Mouse (Mus musculus) hindbrain, embryonic 15.5 days (tissue): ENCODE measurements at regions not wholly inside any gene's neighbourhood (a gene's known extent, or its start where the extent isn't known, plus 50 kb on each side); places are given as distances from the start of the nearest gene placed in this dataset.

Source experiments
- ATAC-seq: fragments of 200-750 bp; cut with Nextera tagmentation; 2 replicates; pipeline ENCODE4 v1.8.0; 2017; ENCODE audit warnings: low read depth, moderate number of reproducible peaks, moderate TSS enrichment; ENCODE audit not compliant: low FRiP score
- H3K27ac ChIP-seq: fragments of 300-500 bp; sonication (generic); replicated peaks from 2 replicates; pipeline ENCODE4 v1.5.1; 2015; ENCODE audit warnings: mild to moderate bottlenecking, inconsistent platforms
- H3K27me3 ChIP-seq: fragments of 300-500 bp; sonication (generic); 2 replicates; pipeline ENCODE4 v1.6.1; 2015; ENCODE audit warnings: control low read depth, inconsistent platforms
- H3K36me3 ChIP-seq: fragments of 300-500 bp; sonication (generic); 2 replicates; pipeline ENCODE4 v1.6.1; 2015; ENCODE audit warnings: control low read depth, inconsistent platforms
- H3K4me1 ChIP-seq: fragments of 300-500 bp; sonication (generic); replicated peaks from 2 replicates; pipeline ENCODE4 v1.6.1; 2015; ENCODE audit warnings: control low read depth, inconsistent platforms
- H3K4me2 ChIP-seq: fragments of 300-500 bp; sonication (generic); 2 replicates; pipeline ENCODE4 v1.6.1; 2015; ENCODE audit warnings: moderate library complexity, mild to moderate bottlenecking, inconsistent platforms
- H3K4me3 ChIP-seq: fragments of 300-500 bp; sonication (generic); 2 replicates; pipeline ENCODE4 v1.5.1; 2015; ENCODE audit warnings: mild to moderate bottlenecking, inconsistent platforms
- H3K9ac ChIP-seq: fragments of 300-500 bp; sonication (generic); 2 replicates; pipeline ENCODE4 v1.6.1; 2015; ENCODE audit warnings: inconsistent platforms
- H3K9me3 ChIP-seq: fragments of 300-500 bp; sonication (generic); 2 replicates; pipeline ENCODE4 v1.6.1; 2016; ENCODE audit warnings: control low read depth, inconsistent platforms
- WGBS: fragments of 180-500 bp; shearing (Covaris S2); methylation state at CpG from one replicate; pipeline ENCODE4 v1.1.7; 2015; 5-methylcytosine and 5-hydroxymethylcytosine counted together

DNA sequence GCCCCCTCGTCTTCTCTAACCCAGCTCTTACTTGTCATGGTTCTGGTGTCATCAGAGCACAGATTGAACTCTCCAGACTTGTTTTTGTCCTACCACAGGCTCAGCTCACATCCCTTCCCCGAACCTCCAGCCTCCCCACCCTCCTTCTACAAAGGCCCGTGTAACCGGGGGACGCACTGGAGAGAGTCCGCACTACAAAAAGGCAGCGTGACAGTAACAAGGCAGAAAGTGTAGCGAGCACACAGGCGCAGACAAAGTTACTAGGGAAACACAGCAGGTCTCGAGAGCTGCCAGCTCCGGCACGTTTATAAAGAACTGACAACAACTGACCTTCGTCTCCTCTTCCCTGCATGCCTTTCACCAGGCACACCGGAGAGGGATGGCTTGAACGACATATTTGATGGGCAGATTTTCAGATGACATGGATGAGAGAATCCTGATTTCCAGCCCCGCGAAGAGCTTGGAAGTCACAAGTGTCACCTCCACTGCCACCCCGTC is 260.2 kb upstream of the Zfp64 start:
- ATAC-seq, result no peak

DNA sequence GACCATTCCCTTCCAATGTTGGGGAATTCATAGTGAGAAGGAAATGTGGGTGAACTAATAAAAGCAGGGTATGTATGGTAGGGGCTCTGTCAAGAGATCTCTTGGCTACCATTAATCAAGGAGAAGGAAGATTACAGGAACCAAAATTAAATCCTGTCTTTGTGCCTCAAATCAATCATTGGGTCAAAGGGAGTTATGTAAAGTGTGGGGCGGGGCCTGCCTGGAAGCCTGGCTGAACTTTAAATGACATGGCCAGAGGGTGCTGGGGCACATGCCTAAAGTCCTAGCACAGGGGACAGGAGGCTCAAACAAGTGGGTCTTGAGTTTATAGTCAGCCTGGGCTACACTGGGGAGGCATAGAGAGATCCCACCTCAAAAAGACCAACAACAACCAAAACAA is 259.0 kb upstream of the Zfp64 start:
- no peak for ATAC-seq
- no peak overlapping the region for H3K9ac ChIP-seq
- no peaks in the 10 kb centered on the region for H3K27me3 ChIP-seq
- no peak overlapping the region for H3K27ac ChIP-seq
- WGBS, result 87% methylated on average over 1 of the region's 1 CpGs
- H3K4me3 ChIP-seq, result no peak overlapping the region
- H3K4me1 ChIP-seq, result peaks cover 6% of the 10 kb centered on the region; the same call in 1 of the 2 replicates
- H3K9me3 ChIP-seq, result no peaks in the 10 kb centered on the region
- H3K36me3 ChIP-seq, result no peaks in the 10 kb centered on the region
- H3K4me2 ChIP-seq, result no peak overlapping the region

More for the DNA sequence above, 260.2 kb upstream of the Zfp64 start:
- H3K9me3 ChIP-seq, result no peaks in the 10 kb centered on the region
- WGBS, result 35% methylated on average over 18 of the region's 18 CpGs
- no peaks in the 10 kb centered on the region for H3K27me3 ChIP-seq
- H3K4me3 ChIP-seq, result no peak overlapping the region
- no peak overlapping the region for H3K9ac ChIP-seq
- H3K4me2 ChIP-seq, result 0 out of 2 replicates have a peak overlapping the region, but pooled peaks have one; percentile 16
- no peak overlapping the region for H3K27ac ChIP-seq
- H3K4me1 ChIP-seq, result peaks cover 6% of the 10 kb centered on the region; the same call in 1 of the 2 replicates
- H3K36me3 ChIP-seq, result no peaks in the 10 kb centered on the region

DNA sequence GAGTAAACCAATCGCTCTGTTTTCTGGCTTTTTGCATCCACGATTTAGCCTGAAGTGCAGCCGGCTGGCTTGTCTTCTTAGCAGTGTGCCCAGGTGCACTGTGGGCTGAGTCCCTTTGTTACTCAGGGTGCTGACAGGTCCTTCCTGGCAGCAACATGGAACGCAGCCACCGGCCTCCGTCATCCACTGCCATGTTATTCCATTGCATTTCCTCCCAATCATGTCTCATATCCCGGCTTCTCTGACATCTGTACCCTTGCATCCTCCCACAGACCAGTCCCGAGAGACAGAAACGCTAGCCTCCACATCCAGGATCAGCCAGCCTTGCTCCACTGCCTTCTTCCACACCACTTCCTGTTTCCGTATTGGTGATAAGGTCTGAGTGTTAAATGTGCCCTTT is 257.9 kb upstream of the Zfp64 start:
- Histone ChIP-seq H3K4me1 (peaks cover 6% of the 10 kb centered on the region; the same call in 1 of the 2 replicates), H3K36me3 (no peaks in the 10 kb centered on the region), H3K9me3 (no peaks in the 10 kb centered on the region), H3K27ac (no peak overlapping the region), H3K4me3 (no peak overlapping the region), H3K9ac (no peak overlapping the region), H3K27me3 (no peaks in the 10 kb centered on the region), H3K4me2 (no peak overlapping the region)
- WGBS, result 54% methylated on average over 10 of the region's 10 CpGs
- no peak for ATAC-seq

GRCm38 (mm10) chr2:169212676-169213257 is 257.4 kb upstream of the Zfp64 start:
- Histone ChIP-seq H3K36me3 (no peaks in the 10 kb centered on the region), H3K27ac (no peak overlapping the region), H3K4me3 (no peak overlapping the region), H3K27me3 (no peaks in the 10 kb centered on the region), H3K4me1 (peaks cover 6% of the 10 kb centered on the region; the same call in 1 of the 2 replicates), H3K9me3 (no peaks in the 10 kb centered on the region), H3K9ac (no peak overlapping the region), H3K4me2 (no peak overlapping the region)
- ATAC-seq, result no peak
- 43% methylated on average over 3 of the region's 3 CpGs for WGBS

- Histone ChIP-seq H3K9me3 (no peaks in the 10 kb centered on the region), H3K27ac (peak overlapping the region; percentile 4; the same call in 1 of the 2 replicates), H3K9ac (no peak overlapping the region), H3K27me3 (no peaks in the 10 kb centered on the region), H3K4me3 (no peak overlapping the region), H3K36me3 (no peaks in the 10 kb centered on the region), H3K4me2 (peak overlapping the region; percentile 25), H3K4me1 (peaks cover 8% of the 10 kb centered on the region)
- WGBS, result 43% methylated on average over 19 of the region's 19 CpGs
- peak; percentile 51; the same call in 1 of the 2 replicates for ATAC-seq
Observed at GRCm38 (mm10) chr2:169204254-169204752, 248.9 kb upstream of the Zfp64 start.

DNA sequence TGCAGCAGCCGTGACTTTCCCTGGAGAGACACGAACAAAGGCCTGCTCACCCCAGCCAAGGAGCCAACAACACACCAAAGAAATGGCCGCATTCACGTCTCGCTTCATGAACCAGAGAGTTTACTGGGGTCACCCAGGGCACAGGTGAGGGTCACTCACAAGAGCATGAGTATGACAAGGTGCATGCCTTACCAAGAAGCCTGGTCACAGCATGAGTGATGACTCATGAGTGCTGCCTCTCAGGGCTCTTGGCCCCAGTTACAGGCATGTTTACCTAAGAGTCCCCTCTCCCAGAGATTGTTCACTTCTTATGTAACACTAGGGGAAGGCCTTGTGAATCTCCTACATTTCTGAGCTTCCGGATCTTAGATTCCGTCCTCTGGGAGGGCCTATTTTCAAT is 236.6 kb upstream of the Zfp64 start:
- Histone ChIP-seq H3K27ac (no peak overlapping the region), H3K4me2 (no peak overlapping the region), H3K9me3 (no peaks in the 10 kb centered on the region), H3K9ac (no peak overlapping the region), H3K4me1 (peaks cover 4% of the 10 kb centered on the region; the same call in 1 of the 2 replicates), H3K36me3 (no peaks in the 10 kb centered on the region), H3K27me3 (no peaks in the 10 kb centered on the region), H3K4me3 (no peak overlapping the region)
- no peak for ATAC-seq
- WGBS, result 78% methylated on average over 7 of the region's 7 CpGs

DNA sequence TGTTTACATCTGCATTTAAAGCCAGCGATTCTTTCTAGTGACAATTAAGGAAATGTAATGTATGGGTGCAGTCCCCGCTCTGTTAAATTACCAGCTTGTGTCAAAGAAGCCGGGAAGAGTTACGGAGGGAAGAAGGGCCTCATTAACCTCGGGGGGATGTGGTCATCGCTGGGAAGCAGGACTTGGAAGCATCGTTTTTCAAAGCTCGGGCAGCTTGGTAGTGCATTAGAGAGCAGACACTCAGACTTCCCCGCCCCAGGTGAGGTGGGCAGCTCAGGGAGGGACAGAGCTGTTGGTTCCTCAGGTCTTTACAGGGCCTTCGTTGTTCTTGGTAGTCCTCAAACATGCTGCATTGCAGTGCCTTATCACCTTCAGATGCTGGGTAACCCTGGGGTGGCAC is 236.1 kb upstream of the Zfp64 start:
- no peaks in the 10 kb centered on the region for H3K36me3 ChIP-seq
- H3K27me3 ChIP-seq, result no peaks in the 10 kb centered on the region
- H3K9me3 ChIP-seq, result no peaks in the 10 kb centered on the region
- peaks cover 4% of the 10 kb centered on the region; the same call in 1 of the 2 replicates for H3K4me1 ChIP-seq
- H3K9ac ChIP-seq, result no peak overlapping the region
- ATAC-seq, result no peak
- H3K27ac ChIP-seq, result no peak overlapping the region
- WGBS, result 57% methylated on average over 10 of the region's 10 CpGs
- H3K4me3 ChIP-seq, result no peak overlapping the region
- no peak overlapping the region for H3K4me2 ChIP-seq

GRCm38 (mm10) chr2:169177565-169177964 is 222.2 kb upstream of the Zfp64 start:
- Histone ChIP-seq H3K4me1 (no peaks in the 10 kb centered on the region), H3K27me3 (no peaks in the 10 kb centered on the region), H3K4me3 (no peak overlapping the region), H3K4me2 (no peak overlapping the region), H3K36me3 (no peaks in the 10 kb centered on the region), H3K9ac (no peak overlapping the region), H3K9me3 (no peaks in the 10 kb centered on the region), H3K27ac (no peak overlapping the region)
- WGBS, result 89% methylated on average over 3 of the region's 3 CpGs
- no peak for ATAC-seq

- no peak overlapping the region for H3K9ac ChIP-seq
- WGBS, result 77% methylated on average over 5 of the region's 5 CpGs
- H3K4me2 ChIP-seq, result no peak overlapping the region
- H3K27me3 ChIP-seq, result no peaks in the 10 kb centered on the region
- H3K4me3 ChIP-seq, result no peak overlapping the region
- ATAC-seq, result no peak
- no peak overlapping the region for H3K27ac ChIP-seq
- H3K36me3 ChIP-seq, result no peaks in the 10 kb centered on the region
- no peaks in the 10 kb centered on the region; the same call in 1 of the 2 replicates for H3K9me3 ChIP-seq
- H3K4me1 ChIP-seq, result no peaks in the 10 kb centered on the region
Observed at GRCm38 (mm10) chr2:169168795-169169194, 213.4 kb upstream of the Zfp64 start.

DNA sequence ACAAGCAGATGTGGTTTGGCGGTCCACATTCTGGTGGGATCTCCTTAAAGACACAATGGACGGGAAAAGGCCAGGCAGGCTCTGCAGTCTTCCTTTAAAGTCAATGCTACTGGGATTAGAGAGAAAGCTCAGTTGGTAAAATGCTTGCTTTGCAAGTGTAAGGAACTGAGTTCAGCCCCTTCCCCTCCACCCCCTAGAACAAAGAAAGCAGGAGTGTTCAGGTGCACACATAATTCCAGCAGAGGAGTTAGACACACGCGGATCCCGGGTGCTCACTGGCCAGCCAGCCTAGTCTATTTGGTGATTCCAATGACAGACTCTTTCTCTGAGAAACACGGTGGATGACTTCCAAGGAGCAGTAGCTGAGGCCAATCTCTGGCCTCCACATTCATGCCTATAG is 213.0 kb upstream of the Zfp64 start:
- no peaks in the 10 kb centered on the region; the same call in 1 of the 2 replicates for H3K9me3 ChIP-seq
- H3K9ac ChIP-seq, result no peak overlapping the region
- 79% methylated on average over 6 of the region's 6 CpGs for WGBS
- ATAC-seq, result no peak
- no peaks in the 10 kb centered on the region for H3K4me1 ChIP-seq
- H3K27me3 ChIP-seq, result no peaks in the 10 kb centered on the region
- no peaks in the 10 kb centered on the region for H3K36me3 ChIP-seq
- H3K4me2 ChIP-seq, result no peak overlapping the region
- no peak overlapping the region for H3K27ac ChIP-seq
- H3K4me3 ChIP-seq, result no peak overlapping the region

- H3K27me3 ChIP-seq, result no peaks in the 10 kb centered on the region
- no peak overlapping the region for H3K9ac ChIP-seq
- ATAC-seq, result no peak
- no peak overlapping the region for H3K4me3 ChIP-seq
- no peak overlapping the region for H3K4me2 ChIP-seq
- peaks cover 19% of the 10 kb centered on the region for H3K4me1 ChIP-seq
- no peaks in the 10 kb centered on the region for H3K9me3 ChIP-seq
- WGBS, result 67% methylated on average over 8 of the region's 8 CpGs
- H3K36me3 ChIP-seq, result no peaks in the 10 kb centered on the region
- no peak overlapping the region for H3K27ac ChIP-seq
Observed at GRCm38 (mm10) chr2:169161651-169162050, 206.3 kb upstream of the Zfp64 start.

DNA sequence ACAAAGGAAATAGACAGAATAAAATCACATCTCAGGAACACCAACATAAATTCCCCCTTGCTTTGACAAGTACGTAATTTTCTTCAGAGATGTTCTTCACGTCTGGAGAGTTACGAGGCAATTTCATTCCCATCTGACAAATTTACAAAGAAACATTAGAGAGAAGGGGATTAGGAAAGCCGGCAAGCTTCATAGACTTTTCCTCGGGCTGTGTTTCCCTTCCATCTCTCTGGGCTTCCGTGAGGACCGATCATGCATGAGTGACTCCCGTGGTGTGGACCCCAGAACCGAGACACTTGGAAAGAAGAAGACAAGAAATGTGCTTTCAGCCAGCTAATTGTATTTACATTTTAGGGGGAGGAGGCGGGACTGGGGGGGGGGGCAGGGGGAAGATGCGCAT is 203.4 kb upstream of the Zfp64 start:
- 25% methylated on average over 11 of the region's 11 CpGs for WGBS
- Histone ChIP-seq H3K4me1 (peaks cover 39% of the 10 kb centered on the region), H3K4me3 (no peak overlapping the region), H3K4me2 (peak overlapping the region; percentile 42), H3K36me3 (no peaks in the 10 kb centered on the region), H3K9ac (no peak overlapping the region), H3K27ac (peak overlapping the region; percentile 68), H3K9me3 (no peaks in the 10 kb centered on the region), H3K27me3 (no peaks in the 10 kb centered on the region)
- ATAC-seq, result no peak
